Mouse (Mus musculus) midbrain, embryonic 10.5 days (tissue): ENCODE measurements around the gene Samd7. TPM values are rescaled to one million over a fixed set of nuclear protein-coding genes. Genes with fewer than 3 reads are reported as not detected.

Experiments
- DNase-seq: peaks from one replicate; pipeline ENCODE4 v3.0.0-alpha.2; 2017; ENCODE audit warnings: low spot score
- H3K27ac ChIP-seq: fragments of 300-500 bp; sonication (generic); replicated peaks from 2 replicates; pipeline ENCODE4 v1.5.1; 2016; ENCODE audit warnings: mild to moderate bottlenecking
- H3K27me3 ChIP-seq: fragments of 300-500 bp; sonication (generic); 2 replicates; pipeline ENCODE4 v1.6.1; 2016; ENCODE audit warnings: low read depth, mild to moderate bottlenecking; ENCODE audit not compliant: poor library complexity, severe bottlenecking
- H3K36me3 ChIP-seq: fragments of 300-500 bp; sonication (generic); 2 replicates; pipeline ENCODE4 v1.6.1; 2016; ENCODE audit warnings: mild to moderate bottlenecking, moderate library complexity
- H3K4me1 ChIP-seq: fragments of 300-500 bp; sonication (generic); 2 replicates; pipeline ENCODE4 v1.6.1; 2016
- H3K4me3 ChIP-seq: fragments of 300-500 bp; sonication (generic); 2 replicates; pipeline ENCODE4 v1.5.1; 2016; ENCODE audit warnings: mild to moderate bottlenecking, moderate library complexity
- H3K9me3 ChIP-seq: fragments of 300-500 bp; sonication (generic); replicated peaks from 2 replicates; pipeline ENCODE4 v1.6.1; 2016; ENCODE audit warnings: mild to moderate bottlenecking
- WGBS: fragments of 180-500 bp; shearing (Covaris S2); methylation state at CpG from one replicate; pipeline ENCODE4 v1.1.7; 2016; 5-methylcytosine and 5-hydroxymethylcytosine counted together
- polyA plus RNA-seq: library from polyadenylated mRNA; unstranded; fragments of >200 nt; fragmentation: Nextera tagmentation; extraction: Ambion mirVana; gene quantifications from 2 replicates; pipeline ENCODE4 v1.2.1, GENCODE M21; 2016

Gene Samd7
- polyA plus RNA-seq, 1 experiment from 2014 or later: not detected

DNA sequence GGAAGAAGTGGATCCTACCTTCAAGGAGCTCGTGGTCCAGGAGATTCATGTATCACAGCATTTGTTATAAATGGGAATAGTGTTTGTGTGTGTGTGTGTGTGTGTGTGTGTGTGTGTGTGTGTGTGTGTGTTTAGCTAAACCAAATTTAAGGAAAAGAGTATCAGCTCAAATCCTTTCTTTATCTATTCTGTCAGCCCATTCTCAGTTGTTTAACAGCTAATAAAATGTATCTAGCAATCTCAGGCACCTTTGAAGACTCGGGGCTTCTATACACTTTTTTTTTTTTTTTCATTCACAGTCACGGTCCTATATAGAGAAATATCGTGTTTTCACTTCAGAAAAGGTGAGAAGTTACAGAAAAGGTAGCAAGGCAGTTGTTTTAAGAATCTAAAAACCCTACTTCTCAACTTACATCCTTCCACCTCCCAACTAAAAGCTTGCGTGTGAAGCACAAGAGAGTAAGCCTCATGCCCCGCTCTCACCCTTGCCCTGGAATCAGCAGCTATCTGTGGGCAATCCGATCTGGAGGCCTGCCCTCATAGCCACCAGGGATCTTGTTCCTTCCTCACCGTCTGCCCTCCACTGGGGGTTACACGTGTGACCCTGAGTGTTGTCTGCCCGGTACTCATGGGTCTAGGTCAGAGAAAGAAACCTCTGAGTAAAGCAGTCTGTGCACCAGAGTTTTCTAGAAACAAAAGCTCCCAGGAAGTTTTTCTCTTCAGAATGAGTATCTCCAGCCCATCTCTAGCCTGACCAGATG lies 23.8 kb downstream of the Samd7 start:
- no peaks in the 10 kb centered on the region for H3K27me3 ChIP-seq
- WGBS: 70% methylated on average over 10 of the region's 10 CpGs
- no peaks in the 10 kb centered on the region for H3K4me1 ChIP-seq
- H3K36me3 ChIP-seq: no peaks in the 10 kb centered on the region
- no peak for DNase-seq
- H3K9me3 ChIP-seq: no peaks in the 10 kb centered on the region
- H3K4me3 ChIP-seq: no peak overlapping the region
- no peak overlapping the region for H3K27ac ChIP-seq

DNA sequence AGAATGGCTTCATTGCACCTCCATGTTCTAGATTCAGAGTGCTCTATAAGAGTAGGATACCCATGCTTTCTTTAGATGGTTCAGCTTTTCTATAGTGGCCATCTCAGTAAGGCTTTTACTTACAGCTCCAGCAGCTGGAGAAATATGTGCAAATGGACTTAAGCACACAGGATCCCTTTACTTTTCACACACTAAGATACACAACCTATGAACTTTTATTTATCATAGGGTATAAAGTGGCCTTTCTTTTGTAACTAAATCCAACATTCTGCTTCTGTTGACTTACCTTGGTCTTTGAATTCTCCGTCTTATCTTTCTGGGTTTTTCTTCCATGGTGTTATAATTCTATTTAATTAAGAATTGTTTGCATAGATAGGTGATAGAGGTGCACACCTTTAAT lies 25.5 kb downstream of the Samd7 start:
- no peaks in the 10 kb centered on the region for H3K27me3 ChIP-seq

GRCm38 (mm10) chr3:30772631-30773030 lies 26.5 kb downstream of the Samd7 start:
- H3K27ac ChIP-seq: no peak overlapping the region
- no peak overlapping the region for H3K4me3 ChIP-seq
- no peaks in the 10 kb centered on the region for H3K36me3 ChIP-seq
- no peaks in the 10 kb centered on the region for H3K27me3 ChIP-seq
- WGBS: 79% methylated on average over 4 of the region's 4 CpGs
- no peaks in the 10 kb centered on the region for H3K4me1 ChIP-seq
- DNase-seq: no peak
- H3K9me3 ChIP-seq: no peaks in the 10 kb centered on the region

More for the DNA sequence above, 25.5 kb downstream of the Samd7 start:
- Histone ChIP-seq H3K36me3 (no peaks in the 10 kb centered on the region), H3K9me3 (no peaks in the 10 kb centered on the region), H3K4me1 (no peaks in the 10 kb centered on the region), H3K4me3 (no peak overlapping the region), H3K27ac (no peak overlapping the region)
- no peak for DNase-seq
- WGBS: 98% methylated on average over 1 of the region's 1 CpGs

DNA sequence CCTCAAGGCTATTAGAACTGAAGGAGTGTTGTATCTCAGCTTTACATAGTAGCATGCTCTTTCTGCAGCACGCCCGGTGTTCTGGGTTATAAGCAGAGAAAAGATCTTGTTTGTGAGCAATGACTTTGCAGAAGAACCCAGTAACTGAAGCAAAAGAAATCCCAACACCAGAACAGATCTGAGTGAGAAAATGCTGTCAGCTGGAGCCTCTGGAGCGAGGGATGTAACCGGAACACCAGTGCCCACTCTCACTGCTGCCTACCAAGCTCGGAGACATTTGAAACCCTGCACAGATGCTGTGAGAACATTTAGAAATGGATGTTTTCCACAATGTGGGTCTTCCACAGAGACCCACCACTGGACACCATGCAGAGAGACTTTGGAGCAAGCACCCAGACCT lies 28.6 kb downstream of the Samd7 start:
- H3K27me3 ChIP-seq: no peaks in the 10 kb centered on the region
- H3K4me1 ChIP-seq: no peaks in the 10 kb centered on the region
- no peak overlapping the region for H3K4me3 ChIP-seq
- no peaks in the 10 kb centered on the region for H3K36me3 ChIP-seq
- no peak for DNase-seq
- 93% methylated on average over 5 of the region's 5 CpGs for WGBS
- no peaks in the 10 kb centered on the region for H3K9me3 ChIP-seq
- H3K27ac ChIP-seq: no peak overlapping the region

- no peaks in the 10 kb centered on the region for H3K27me3 ChIP-seq
- H3K9me3 ChIP-seq: no peaks in the 10 kb centered on the region
- WGBS: 79% methylated on average over 5 of the region's 5 CpGs
- H3K4me1 ChIP-seq: no peaks in the 10 kb centered on the region
- no peaks in the 10 kb centered on the region for H3K36me3 ChIP-seq
- H3K4me3 ChIP-seq: no peak overlapping the region
- no peak overlapping the region for H3K27ac ChIP-seq
- no peak for DNase-seq
Observed at GRCm38 (mm10) chr3:30777984-30778383, 31.9 kb downstream of the Samd7 start.

DNA sequence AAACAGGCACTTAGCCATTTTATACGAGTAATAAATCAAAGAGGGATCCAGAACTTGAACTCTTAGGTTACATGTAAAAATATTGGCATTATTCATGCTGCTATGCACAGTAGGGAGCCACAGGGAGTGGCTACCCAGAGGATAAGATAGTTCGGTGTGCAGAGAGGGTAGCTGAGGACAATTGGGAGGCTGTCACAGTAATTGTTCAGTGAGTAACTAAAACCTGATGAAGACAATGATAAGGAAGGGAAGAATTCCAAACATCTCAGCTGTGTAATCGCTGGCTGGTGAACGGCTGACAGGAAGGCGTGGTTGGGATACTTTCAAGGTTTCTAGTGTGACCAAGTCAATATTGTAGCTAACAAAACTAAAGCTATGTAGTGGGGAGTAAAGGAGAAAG lies 42.4 kb downstream of the Samd7 start:
- no peak for DNase-seq

GRCm38 (mm10) chr3:30792737-30793402 lies 46.8 kb downstream of the Samd7 start, which contains the start of gene Sec62:
Gene Sec62, plus strand, starts transcription at chr3:30792875.
- H3K36me3 ChIP-seq: no peaks in the 10 kb centered on the region
- DNase-seq: peak; percentile 94
- no peaks in the 10 kb centered on the region for H3K27me3 ChIP-seq
- peak within 1 kb of the TSS; percentile 98 for H3K27ac ChIP-seq
- peaks cover 19% of the 10 kb centered on the region for H3K4me1 ChIP-seq
- H3K9me3 ChIP-seq: no peaks in the 10 kb centered on the region
- H3K4me3 ChIP-seq: peak within 1 kb of the TSS; percentile 97
- WGBS: under 1% methylated on average over 62 of the region's 62 CpGs

More for the DNA sequence above, 42.4 kb downstream of the Samd7 start:
- 21% methylated on average over 5 of the region's 5 CpGs for WGBS
- Histone ChIP-seq H3K4me1 (peaks cover 9% of the 10 kb centered on the region; the same call in 1 of the 2 replicates), H3K36me3 (no peaks in the 10 kb centered on the region), H3K27ac (no peak overlapping the region), H3K27me3 (no peaks in the 10 kb centered on the region), H3K9me3 (no peaks in the 10 kb centered on the region), H3K4me3 (no peak overlapping the region)

- DNase-seq: no peak
- no peaks in the 10 kb centered on the region for H3K27me3 ChIP-seq
- H3K27ac ChIP-seq: peak overlapping the region; percentile 98
- under 1% methylated on average over 66 of the region's 75 CpGs for WGBS
- H3K9me3 ChIP-seq: no peaks in the 10 kb centered on the region
- H3K4me3 ChIP-seq: peak overlapping the region; percentile 97
- no peaks in the 10 kb centered on the region for H3K36me3 ChIP-seq
- H3K4me1 ChIP-seq: peaks cover 15% of the 10 kb centered on the region
Observed at GRCm38 (mm10) chr3:30793403-30794221, 47.5 kb downstream of the Samd7 start.

DNA sequence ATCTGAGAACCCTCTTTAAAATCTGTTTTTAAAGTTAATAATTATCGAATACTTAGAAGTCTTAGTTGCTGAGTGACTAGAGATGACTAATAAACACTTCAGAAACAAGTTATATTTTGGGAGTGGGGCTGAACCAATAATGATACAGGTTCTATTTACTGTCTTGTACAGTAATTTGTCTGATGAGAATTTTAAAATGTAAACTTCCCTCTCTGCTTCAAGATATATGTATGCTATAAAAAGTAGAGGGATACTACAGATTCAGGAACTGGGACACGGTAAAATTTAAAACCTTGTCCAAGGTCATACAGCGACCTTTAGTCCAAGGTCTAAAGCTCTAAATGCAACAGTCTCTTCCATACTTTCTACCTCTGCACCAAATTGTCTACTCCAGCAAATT lies 56.1 kb downstream of the Samd7 start:
- H3K9me3 ChIP-seq: no peaks in the 10 kb centered on the region
- WGBS: 93% methylated on average over 3 of the region's 3 CpGs
- no peaks in the 10 kb centered on the region for H3K4me1 ChIP-seq
- no peak overlapping the region for H3K4me3 ChIP-seq
- H3K27ac ChIP-seq: no peak overlapping the region
- no peak for DNase-seq
- peaks cover 76% of the 10 kb centered on the region for H3K36me3 ChIP-seq
- H3K27me3 ChIP-seq: no peaks in the 10 kb centered on the region

- Histone ChIP-seq H3K27me3 (no peaks in the 10 kb centered on the region), H3K4me1 (no peaks in the 10 kb centered on the region), H3K36me3 (peaks cover 97% of the 10 kb centered on the region), H3K27ac (no peak overlapping the region), H3K4me3 (no peak overlapping the region), H3K9me3 (no peaks in the 10 kb centered on the region)
- no peak for DNase-seq
- 73% methylated on average over 3 of the region's 3 CpGs for WGBS
Observed at GRCm38 (mm10) chr3:30812881-30813280, 66.8 kb downstream of the Samd7 start.
